Mouse (Mus musculus) forebrain, postnatal 0 days (tissue): Measurements from ENCODE around the gene Lpar1. TPM values are rescaled to one million over a fixed set of nuclear protein-coding genes. Genes with fewer than 3 reads are reported as not detected.

ENCODE experiments used
- ATAC-seq: fragments of 200-750 bp; cut with Nextera tagmentation; 2 replicates; pipeline ENCODE4 v1.8.0; 2017; ENCODE audit warnings: mild to moderate bottlenecking, moderate library complexity
- DNase-seq: peaks from one replicate; pipeline ENCODE4 v3.0.0-alpha.2; 2015
- H3K27ac ChIP-seq: fragments of 300-500 bp; sonication (generic); 2 replicates; pipeline ENCODE4 v1.5.1; 2014; ENCODE audit warnings: low read depth, mild to moderate bottlenecking, antibody characterized with exemption, low read length, moderate library complexity, mixed read lengths
- H3K27me3 ChIP-seq: fragments of 300-500 bp; sonication (generic); 2 replicates; pipeline ENCODE4 v1.6.1; 2014; ENCODE audit warnings: mild to moderate bottlenecking, low read length, mixed read lengths; ENCODE audit not compliant: insufficient read depth
- H3K36me3 ChIP-seq: fragments of 300-500 bp; sonication (generic); 2 replicates; pipeline ENCODE4 v1.6.1; 2014; ENCODE audit warnings: mild to moderate bottlenecking, moderate library complexity; ENCODE audit not compliant: insufficient read depth
- H3K4me1 ChIP-seq: fragments of 300-500 bp; sonication (generic); 2 replicates; pipeline ENCODE4 v1.6.1; 2014; ENCODE audit warnings: antibody characterized with exemption; ENCODE audit not compliant: insufficient read depth
- H3K4me2 ChIP-seq: fragments of 300-500 bp; sonication (generic); 2 replicates; pipeline ENCODE4 v1.6.1; 2014; ENCODE audit warnings: low read depth, mild to moderate bottlenecking, moderate library complexity
- H3K4me3 ChIP-seq: fragments of 300-500 bp; sonication (generic); 2 replicates; pipeline ENCODE4 v1.5.1; 2014; ENCODE audit warnings: low read depth, low read length, mixed read lengths
- H3K9ac ChIP-seq: fragments of 300-500 bp; sonication (generic); 2 replicates; pipeline ENCODE4 v1.6.1; 2014; ENCODE audit warnings: mild to moderate bottlenecking
- H3K9me3 ChIP-seq: fragments of 300-500 bp; sonication (generic); 2 replicates; pipeline ENCODE4 v1.6.1; 2016; ENCODE audit warnings: low read length
- CTCF ChIP-seq: sonication (generic); IDR thresholded peaks from 2 replicates; pipeline ENCODE4 v1.5.1; 2016; ENCODE audit warnings: antibody characterized with exemption, control low read depth, low read depth
- WGBS: fragments of 180-500 bp; shearing (Covaris S2); extraction: QIAGEN DNeasy Blood & Tissue Kit; methylation state at CpG from one replicate; pipeline ENCODE4 v1.1.7; 2014; 5-methylcytosine and 5-hydroxymethylcytosine counted together
- polyA plus RNA-seq: library from polyadenylated mRNA; unstranded; fragments of >200 nt; fragmentation: Nextera tagmentation; extraction: Ambion mirVana; gene quantifications from 2 replicates; pipeline ENCODE4 v1.2.1, GENCODE M21; 2015
- total RNA-seq: library from RNA; depleted of rRNA; stranded (reverse); fragments of >200 nt; gene quantifications from 2 replicates; pipeline ENCODE4 v1.2.3, GENCODE M21; 2014

The Lpar1 gene
- total and polyA plus RNA-seq, 2 experiments from 2014 or later: 17.3 to 26.2 TPM

DNA sequence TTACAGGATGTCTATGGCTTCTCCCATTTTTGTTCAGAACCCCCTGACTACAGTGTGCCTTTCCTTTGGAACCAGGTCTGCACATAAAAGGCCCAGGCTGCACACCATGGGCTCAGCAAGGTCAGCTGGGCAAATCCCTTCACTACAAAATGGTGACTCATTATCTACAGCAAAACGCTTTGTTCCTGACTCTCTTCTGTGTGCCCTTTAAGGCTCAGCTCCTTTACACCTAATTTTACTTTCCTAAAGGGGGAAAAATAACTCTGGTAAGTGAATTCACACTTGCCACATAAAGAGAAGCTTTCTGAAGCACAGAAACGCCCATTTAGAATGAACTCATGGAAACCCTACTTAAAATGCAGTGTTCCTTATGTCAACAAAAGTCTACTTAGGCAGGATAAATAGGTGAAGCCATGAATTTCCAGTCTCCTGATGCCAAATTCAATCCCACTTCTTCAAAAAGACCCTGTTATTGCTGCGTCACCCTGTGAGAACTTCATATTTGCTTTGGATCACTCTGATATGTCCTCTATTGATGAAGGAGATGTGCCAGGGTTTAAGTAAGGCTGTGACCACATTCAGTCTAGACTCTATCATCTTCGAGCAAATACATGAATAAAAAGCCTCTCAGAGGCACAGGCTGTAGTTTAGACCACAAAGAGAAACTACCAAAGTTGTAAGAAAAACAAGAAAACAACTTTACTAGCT lies 82.3 kb downstream of the Lpar1 start:
- Histone ChIP-seq H3K36me3 (no peaks in the 10 kb centered on the region), H3K9me3 (no peaks in the 10 kb centered on the region), H3K27me3 (no peaks in the 10 kb centered on the region), H3K27ac (no peak overlapping the region; the same call in 1 of the 2 replicates), H3K4me3 (no peak overlapping the region), H3K4me1 (no peaks in the 10 kb centered on the region), H3K4me2 (no peak overlapping the region), H3K9ac (no peak overlapping the region)
- no peak for ATAC-seq
- DNase-seq: no peak
- WGBS: 31% methylated on average over 4 of the region's 4 CpGs
- no peak for TF ChIP-seq CTCF

DNA sequence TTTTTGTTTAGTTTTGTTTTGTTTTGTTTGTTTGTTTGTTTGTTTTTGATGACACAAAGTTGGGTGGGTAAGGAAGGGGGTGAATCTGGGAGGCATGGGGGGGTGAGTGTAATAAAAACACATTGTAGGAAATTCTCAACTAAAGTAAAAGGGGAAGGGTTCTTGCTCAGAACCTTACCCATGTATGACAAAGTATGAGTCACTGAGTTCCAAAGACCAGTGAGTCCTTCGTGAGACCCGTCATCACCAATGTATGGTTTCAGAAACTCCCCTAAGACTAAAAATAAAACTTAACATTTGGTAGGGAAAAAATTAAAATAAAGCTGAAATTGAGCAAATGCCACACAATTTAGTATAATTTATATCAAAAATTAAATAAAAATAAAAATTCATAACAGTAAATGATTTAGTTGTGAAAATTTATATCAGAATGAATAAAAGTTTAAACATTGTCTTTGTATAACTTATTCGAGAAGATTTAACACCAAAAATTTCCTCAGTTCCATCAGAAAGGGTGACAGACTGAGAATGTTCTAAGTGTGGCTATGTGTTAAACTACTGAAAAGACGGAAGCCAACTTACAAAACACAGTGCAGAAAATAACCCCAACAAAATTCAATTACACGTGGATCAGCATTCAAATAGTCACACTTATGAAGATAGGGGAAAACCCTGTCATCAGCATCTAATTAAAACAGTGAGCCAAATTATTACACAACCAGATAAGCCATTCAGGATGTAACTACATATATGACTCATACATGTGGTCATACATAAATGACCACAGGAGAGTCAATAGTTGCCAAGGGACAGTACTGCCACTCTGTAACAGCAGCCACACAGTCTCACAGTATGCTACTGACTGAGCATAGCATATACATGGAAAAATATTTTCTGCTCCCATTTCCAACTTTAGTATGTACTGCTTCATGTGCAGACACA lies 83.8 kb downstream of the Lpar1 start:
- ATAC-seq: peak; percentile 45

DNA sequence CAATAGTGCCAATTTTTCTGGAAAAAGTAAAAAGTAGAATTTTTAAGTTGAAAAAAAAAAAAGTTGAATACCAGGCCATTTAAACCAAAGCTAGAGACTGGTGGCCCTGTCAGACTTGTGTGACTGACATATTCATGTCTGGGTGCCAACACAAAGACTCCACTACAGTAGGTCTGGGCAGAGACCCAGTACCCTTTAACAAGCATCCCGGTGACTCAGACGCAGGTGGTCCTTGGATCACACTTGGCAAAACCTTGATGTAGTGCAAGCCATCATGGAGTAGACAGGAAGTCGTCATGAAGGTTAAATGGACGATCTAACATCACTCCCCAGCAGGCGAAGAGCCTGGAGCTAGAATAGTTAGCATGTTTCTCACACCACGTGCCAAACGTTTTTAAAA lies 84.7 kb downstream of the Lpar1 start:
- Histone ChIP-seq H3K4me2 (no peak overlapping the region), H3K4me1 (no peaks in the 10 kb centered on the region), H3K9ac (no peak overlapping the region), H3K9me3 (no peaks in the 10 kb centered on the region), H3K4me3 (no peak overlapping the region), H3K27me3 (no peaks in the 10 kb centered on the region), H3K27ac (no peak overlapping the region), H3K36me3 (no peaks in the 10 kb centered on the region)
- ATAC-seq: peak; percentile 36; the same call in 1 of the 2 replicates
- no peak for TF ChIP-seq CTCF
- WGBS: 52% methylated on average over 7 of the region's 7 CpGs
- no peak for DNase-seq

More for the DNA sequence above, 83.8 kb downstream of the Lpar1 start:
- H3K4me3 ChIP-seq: no peak overlapping the region
- no peaks in the 10 kb centered on the region for H3K9me3 ChIP-seq
- no peaks in the 10 kb centered on the region for H3K4me1 ChIP-seq
- no peak for DNase-seq
- no peak overlapping the region for H3K27ac ChIP-seq
- WGBS: 63% methylated on average over 5 of the region's 5 CpGs
- H3K27me3 ChIP-seq: no peaks in the 10 kb centered on the region
- no peak overlapping the region for H3K9ac ChIP-seq
- no peak for TF ChIP-seq CTCF
- no peak overlapping the region for H3K4me2 ChIP-seq
- no peaks in the 10 kb centered on the region for H3K36me3 ChIP-seq

- ATAC-seq: no peak
- no peaks in the 10 kb centered on the region for H3K9me3 ChIP-seq
- no peak for DNase-seq
- H3K4me1 ChIP-seq: no peaks in the 10 kb centered on the region
- TF ChIP-seq CTCF: no peak
- WGBS: 92% methylated on average over 5 of the region's 5 CpGs
- no peak overlapping the region for H3K4me2 ChIP-seq
- no peaks in the 10 kb centered on the region for H3K27me3 ChIP-seq
- H3K9ac ChIP-seq: no peak overlapping the region
- H3K36me3 ChIP-seq: no peaks in the 10 kb centered on the region
- H3K4me3 ChIP-seq: no peak overlapping the region
- H3K27ac ChIP-seq: no peak overlapping the region
Observed at GRCm38 (mm10) chr4:58465586-58465985, 88.1 kb downstream of the Lpar1 start.

GRCm38 (mm10) chr4:58464390-58465164 lies 89.1 kb downstream of the Lpar1 start:
- no peak overlapping the region for H3K4me2 ChIP-seq
- H3K4me3 ChIP-seq: no peak overlapping the region
- no peak overlapping the region for H3K9ac ChIP-seq
- no peaks in the 10 kb centered on the region for H3K4me1 ChIP-seq
- no peak for TF ChIP-seq CTCF
- DNase-seq (peak; percentile 2), ATAC-seq (no peak)
- WGBS: 77% methylated on average over 13 of the region's 13 CpGs
- no peaks in the 10 kb centered on the region for H3K9me3 ChIP-seq
- no peaks in the 10 kb centered on the region for H3K36me3 ChIP-seq
- H3K27ac ChIP-seq: no peak overlapping the region
- no peaks in the 10 kb centered on the region for H3K27me3 ChIP-seq

DNA sequence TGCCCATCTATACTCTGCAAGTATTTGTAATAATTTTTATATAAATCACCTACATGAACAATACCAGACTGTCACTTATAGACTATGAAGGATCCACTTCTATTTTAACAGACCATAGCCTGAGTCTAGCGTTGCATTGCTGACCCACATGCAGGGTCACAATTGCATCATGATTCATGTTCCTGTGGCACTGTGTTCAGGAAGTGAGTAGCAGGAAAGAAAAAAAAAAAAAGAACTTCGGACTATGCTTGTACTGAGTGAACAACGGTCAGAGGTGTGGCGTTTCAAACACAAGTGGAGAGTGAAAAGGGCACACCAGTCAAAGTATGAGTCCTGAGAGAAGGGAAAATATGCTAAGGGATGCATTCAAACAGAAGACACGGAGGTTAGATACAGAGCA lies 90.7 kb downstream of the Lpar1 start:
- no peak for TF ChIP-seq CTCF
- ATAC-seq (no peak), DNase-seq (no peak)
- no peaks in the 10 kb centered on the region for H3K9me3 ChIP-seq
- H3K36me3 ChIP-seq: no peaks in the 10 kb centered on the region
- 95% methylated on average over 5 of the region's 5 CpGs for WGBS
- no peak overlapping the region for H3K27ac ChIP-seq
- no peaks in the 10 kb centered on the region for H3K4me1 ChIP-seq
- H3K9ac ChIP-seq: no peak overlapping the region
- no peaks in the 10 kb centered on the region for H3K27me3 ChIP-seq
- H3K4me3 ChIP-seq: no peak overlapping the region
- no peak overlapping the region for H3K4me2 ChIP-seq
